In the genomic region with DNA sequence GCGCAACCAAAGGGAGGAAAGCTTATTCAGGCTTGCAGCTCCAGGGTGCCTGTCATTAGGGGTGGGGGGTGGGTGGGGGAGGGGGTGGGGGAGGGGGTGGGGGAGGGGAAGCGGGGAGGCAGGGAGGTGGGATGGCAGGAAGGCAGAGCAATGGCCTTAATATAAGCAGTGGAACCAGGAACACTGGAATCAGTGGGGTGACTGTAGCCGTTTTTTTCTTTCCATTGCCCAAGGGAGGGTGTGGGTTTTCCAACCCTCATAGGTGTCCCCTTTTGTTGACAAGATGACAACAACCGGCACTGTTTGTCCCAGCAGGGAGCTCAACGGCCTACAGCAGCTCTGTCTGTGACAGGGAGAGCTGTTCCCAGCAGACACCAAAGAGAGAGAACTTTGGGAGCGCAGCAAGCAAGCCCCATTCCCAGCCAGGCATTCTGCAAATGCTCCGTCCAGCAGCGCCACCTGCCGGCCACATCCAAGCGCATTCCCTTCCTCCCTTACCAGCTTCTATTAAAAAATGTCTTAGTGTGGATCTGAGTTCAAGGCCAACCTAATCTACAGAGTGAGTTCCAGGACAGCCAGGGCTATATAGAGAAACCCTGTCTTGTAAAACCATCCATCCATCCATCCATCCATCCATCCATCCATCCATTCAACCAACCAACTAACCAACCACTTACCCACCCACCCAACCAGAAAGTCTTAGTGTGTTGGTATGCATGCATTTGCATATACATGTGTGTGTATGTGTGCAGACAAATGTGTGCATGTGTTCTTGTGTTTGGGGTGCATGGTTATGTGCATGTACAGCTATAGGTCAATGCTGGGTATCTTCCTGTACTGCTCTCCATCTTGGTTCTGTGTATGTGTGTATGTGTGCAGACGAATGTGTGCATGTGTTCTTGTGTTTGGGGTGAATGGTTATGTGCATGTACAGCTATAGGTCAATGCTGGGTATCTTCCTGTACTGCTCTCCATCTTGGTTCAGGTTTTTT, we compare ENCODE assay signal across 8 mouse cellular contexts. TPM values are rescaled to one million over a fixed set of nuclear protein-coding genes. Genes with fewer than 3 reads are reported as not detected.
DNase-seq lines count a peak whose midpoint lies in the region; ATAC-seq lines count a peak whose summit lies in the region.

No protein-coding gene starts in this region.

- H3K27ac ChIP-seq in embryonic facial prominence, embryonic 14.5 days (replicated peaks; ENCODE audit: low read depth, low read length) = no peak overlapping the region
- no peak overlapping the region for H3K27ac ChIP-seq in limb, embryonic 13.5 days

- no peaks in the 10 kb centered on the region for H3K27me3 ChIP-seq in embryonic facial prominence, embryonic 14.5 days (replicated peaks; ENCODE audit: control insufficient read depth, insufficient read depth, low read length)
- 0 out of 2 replicates have a peak, but pooled peaks cover 3% of the 10 kb centered on the region for H3K27me3 ChIP-seq in limb, embryonic 13.5 days

- H3K9ac ChIP-seq in embryonic facial prominence, embryonic 14.5 days (ENCODE audit: low read depth, low read length) = no peak overlapping the region
- no peak overlapping the region for H3K9ac ChIP-seq in limb, embryonic 13.5 days

- H3K4me1 ChIP-seq in embryonic facial prominence, embryonic 14.5 days (ENCODE audit: control insufficient read depth, insufficient read depth, low read length) = no peaks in the 10 kb centered on the region
- no peaks in the 10 kb centered on the region for H3K4me1 ChIP-seq in limb, embryonic 13.5 days

- peak; percentile 75 for DNase-seq in 416B (ENCODE audit: low read depth)
- DNase-seq in adrenal gland, postnatal 4 days (ENCODE audit: low spot score in 2 of 2) = peak; percentile 80 to 81
- DNase-seq in embryonic facial prominence, embryonic 14.5 days (ENCODE audit: low spot score) = peak; percentile 86
- peak; percentile 46 to 79 for DNase-seq in heart, adult 9 months (ENCODE audit: low spot score in 2 of 2)
- DNase-seq in kidney, adult 9 months = peak; percentile 86
- DNase-seq in monocyte, adult 2 months (ENCODE audit: low read depth in 1 of 2, low spot score in 2 of 2) = peak; percentile 32 to 70
- DNase-seq in spleen, postnatal 36 days (ENCODE audit: low spot score in 2 of 2) = peak; percentile 66 to 71

- peak; percentile 71 for ATAC-seq in embryonic facial prominence, embryonic 14.5 days (ENCODE audit: low read depth)
- peak; percentile 68 for ATAC-seq in limb, embryonic 13.5 days (ENCODE audit: low FRiP score, low read depth)

- no peaks in the 10 kb centered on the region for H3K36me3 ChIP-seq in embryonic facial prominence, embryonic 14.5 days (ENCODE audit: control insufficient read depth, insufficient read depth, low read length)
- H3K36me3 ChIP-seq in limb, embryonic 13.5 days = no peaks in the 10 kb centered on the region

- H3K4me3 ChIP-seq in embryonic facial prominence, embryonic 14.5 days (ENCODE audit: low read depth, low read length) = no peak overlapping the region
- H3K4me3 ChIP-seq in limb, embryonic 13.5 days = no peak overlapping the region

- WGBS in embryonic facial prominence, embryonic 14.5 days = 9% methylated on average over 11 of the region's 11 CpGs
- 13% methylated on average over 10 of the region's 11 CpGs for WGBS in limb, embryonic 13.5 days

- H3K9me3 ChIP-seq in embryonic facial prominence, embryonic 14.5 days (ENCODE audit: control insufficient read depth, low read length) = no peaks in the 10 kb centered on the region
- H3K9me3 ChIP-seq in limb, embryonic 13.5 days = no peaks in the 10 kb centered on the region

- H3K4me2 ChIP-seq in embryonic facial prominence, embryonic 14.5 days (ENCODE audit: low read depth, low read length) = peak overlapping the region; percentile 34; the same call in 1 of the 2 replicates
- no peak overlapping the region for H3K4me2 ChIP-seq in limb, embryonic 13.5 days (replicated peaks)

RNA-seq across cellular contexts. Expression of gene Cd70, which starts 17.5 kb away (rescaled TPM):
- not detected for total RNA-seq in adrenal gland, postnatal 4 days (2021)
- not detected in 2 replicates for polyA plus RNA-seq in embryonic facial prominence, embryonic 14.5 days (2014; fragmentation: Nextera tagmentation; extraction: Ambion mirVana)
- polyA plus RNA-seq in limb, embryonic 13.5 days (2015; fragmentation: Nextera tagmentation; extraction: Ambion mirVana) = not detected in 2 replicates

RNA-seq across cellular contexts. Expression of gene Tnfsf14, which starts 26.9 kb away (rescaled TPM):
- under 1 TPM in 1 of 2 experiments, not detected in 1; 0.28 TPM for total RNA-seq in adrenal gland, postnatal 4 days (2021)
- polyA plus RNA-seq in embryonic facial prominence, embryonic 14.5 days (2014; fragmentation: Nextera tagmentation; extraction: Ambion mirVana) = 0.08 TPM in 1 of 2 replicates, not detected in the other
- 0.20 TPM in 1 of 2 replicates, not detected in the other for polyA plus RNA-seq in limb, embryonic 13.5 days (2015; fragmentation: Nextera tagmentation; extraction: Ambion mirVana)
